Comparison of ENCODE assay signal across 13 mouse cellular contexts in genomic region chr6:144286122-144286521, GRCm38 (mm10).
DNase-seq lines count a peak whose midpoint lies in the region; TF ChIP-seq lines count a peak whose summit lies in the region.
"Had no signal": no experiment of that assay in that cellular context is flagged by ENCODE, and none has a peak within 500 bp of the region (broad histone marks: within the 10 kb centered on the region; RNA-seq: fewer than 3 reads in every experiment).

No protein-coding gene starts in this region.

- TF ChIP-seq CTCF in brain, embryonic 14.5 days (IDR thresholded peaks at IDR 0.05; ENCODE audit: borderline replicate concordance, extremely low read depth, insufficient read depth, insufficient read length) = no peak

- no peak for TF ChIP-seq POLR2A in brain, embryonic 14.5 days (IDR thresholded peaks at IDR 0.05; ENCODE audit: borderline replicate concordance, extremely low read depth, insufficient read depth, insufficient read length, poor library complexity, severe bottlenecking)

- DNase-seq in cerebellum, postnatal 25 days = peak; percentile 28 to 51
- no peak for DNase-seq in cerebellum, adult 8-10 months
- DNase-seq in left cerebral cortex, postnatal 10 days (ENCODE audit: extremely low spot score in 1 of 2, low spot score in 2 of 2) = peak; percentile 5 to 24
- no peak for DNase-seq in left cerebral cortex, adult 8-10 months (ENCODE audit: low spot score in 2 of 2)
- DNase-seq in NIH3T3 (ENCODE audit: low read depth) = peak; percentile 69
- DNase-seq in brain, embryonic 14.5 days (ENCODE audit: low read depth) = peak; percentile 80
- DNase-seq in urinary bladder, postnatal 10 days (ENCODE audit: low spot score) = no peak
- DNase-seq: gastrocnemius, postnatal 10 days; heart, adult 2 months; kidney, postnatal 4 days; lung, adult 2 months; midbrain, embryonic 14.5 days; thymus, adult 2 months had no signal

- intact Hi-C loops in left cerebral cortex, postnatal 10 days (cut with DNase I) = no loop called here

Comparison
In these comparisons a context has a peak if more than half of its experiments do, and no peak if none do; other contexts are left out.
1. DNase-seq: peak in cerebellum, postnatal 25 days (2 of 2), left cerebral cortex, postnatal 10 days (2 of 2), NIH3T3 (single experiment) and brain, embryonic 14.5 days (single experiment); none in cerebellum, adult 8-10 months (single experiment), left cerebral cortex, adult 8-10 months (0 of 2) and urinary bladder, postnatal 10 days (single experiment).